Mouse (Mus musculus) T-helper 2 cell (primary cell): Measurements from ENCODE around the gene Slc46a1.

Experiments
- in situ Hi-C: fragments of 300-600 bp; cut with MboI, MseI; formaldehyde crosslinking; loops from one replicate; pipeline ENCODE4 v1.15.1; 2025; ENCODE audit warnings: high pct_unique_total_duplicates

Slc46a1 gene

GRCm38 (mm10) chr11:78502909-78503650 lies 37.6 kb downstream of the Slc46a1 start, which contains the start of gene Sebox:
Sebox (plus strand) TSS chr11:78503447.
- in situ Hi-C loops: no loop called here

GRCm38 (mm10) chr11:78505430-78505829 lies 39.9 kb downstream of the Slc46a1 start:
- in situ Hi-C loops: no loop called here

- in situ Hi-C loops: no loop called here
Observed at GRCm38 (mm10) chr11:78509148-78509547, 43.7 kb downstream of the Slc46a1 start.

GRCm38 (mm10) chr11:78512025-78512957 lies 46.8 kb downstream of the Slc46a1 start, which contains the start of the genes Tmem199 and Poldip2:
Tmem199 (minus strand) TSS chr11:78512172.
Poldip2 (plus strand) TSS chr11:78512193.
- in situ Hi-C loops: no loop called here

GRCm38 (mm10) chr11:78513106-78513790 lies 47.8 kb downstream of the Slc46a1 start:
- in situ Hi-C loops: no loop called here

- in situ Hi-C loops: no loop called here
Observed at GRCm38 (mm10) chr11:78515549-78516325, 50.2 kb downstream of the Slc46a1 start.

- in situ Hi-C loops: no loop called here
Observed at GRCm38 (mm10) chr11:78518931-78519330, 53.4 kb downstream of the Slc46a1 start.
